Mouse (Mus musculus) kidney, adult 11 months (tissue): ENCODE data around the gene Disp1.

ENCODE experiments used
- DNase-seq: peaks from one replicate; pipeline ENCODE4 v3.0.0; 2022

Disp1 gene

GRCm38 (mm10) chr1:183200926-183201325, 20.4 kb downstream of the Disp1 start:
- DNase-seq: no peak

- no peak for DNase-seq
Measured at GRCm38 (mm10) chr1:183194763-183195162, 26.6 kb downstream of the Disp1 start.

- no peak for DNase-seq
Measured at GRCm38 (mm10) chr1:183194151-183194550, 27.2 kb downstream of the Disp1 start.

GRCm38 (mm10) chr1:183191398-183191797, 29.9 kb downstream of the Disp1 start:
- DNase-seq: no peak

- DNase-seq: no peak
Measured at GRCm38 (mm10) chr1:183190456-183190855, 30.9 kb downstream of the Disp1 start.

- DNase-seq: no peak
Measured at GRCm38 (mm10) chr1:183189014-183189662, 32.2 kb downstream of the Disp1 start.

GRCm38 (mm10) chr1:183188115-183189013, 33.0 kb downstream of the Disp1 start:
- no peak for DNase-seq

GRCm38 (mm10) chr1:183185560-183185959, 35.8 kb downstream of the Disp1 start:
- no peak for DNase-seq

- DNase-seq: no peak
Measured at GRCm38 (mm10) chr1:183184681-183185080, 36.6 kb downstream of the Disp1 start.

- DNase-seq: no peak
Measured at GRCm38 (mm10) chr1:183183565-183183964, 37.8 kb downstream of the Disp1 start.

GRCm38 (mm10) chr1:183182641-183183414, 38.5 kb downstream of the Disp1 start:
- no peak for DNase-seq

GRCm38 (mm10) chr1:183181030-183181395, 40.3 kb downstream of the Disp1 start:
- no peak for DNase-seq

GRCm38 (mm10) chr1:183180301-183181029, 40.9 kb downstream of the Disp1 start:
- no peak for DNase-seq

- DNase-seq: no peak
Measured at GRCm38 (mm10) chr1:183179316-183179715, 42.0 kb downstream of the Disp1 start.

GRCm38 (mm10) chr1:183175236-183175635, 46.1 kb downstream of the Disp1 start:
- no peak for DNase-seq

- DNase-seq: no peak
Measured at GRCm38 (mm10) chr1:183171095-183171494, 50.2 kb downstream of the Disp1 start.

- no peak for DNase-seq
Measured at GRCm38 (mm10) chr1:183168465-183168864, 52.9 kb downstream of the Disp1 start.

GRCm38 (mm10) chr1:183167776-183168175, 53.5 kb downstream of the Disp1 start:
- DNase-seq: no peak

GRCm38 (mm10) chr1:183166700-183167099, 54.6 kb downstream of the Disp1 start:
- no peak for DNase-seq

GRCm38 (mm10) chr1:183164648-183165071, 56.7 kb downstream of the Disp1 start:
- no peak for DNase-seq

- no peak for DNase-seq
Measured at GRCm38 (mm10) chr1:183164190-183164580, 57.1 kb downstream of the Disp1 start.

GRCm38 (mm10) chr1:183163512-183164189, 57.7 kb downstream of the Disp1 start:
- DNase-seq: no peak
